In the genomic region with DNA sequence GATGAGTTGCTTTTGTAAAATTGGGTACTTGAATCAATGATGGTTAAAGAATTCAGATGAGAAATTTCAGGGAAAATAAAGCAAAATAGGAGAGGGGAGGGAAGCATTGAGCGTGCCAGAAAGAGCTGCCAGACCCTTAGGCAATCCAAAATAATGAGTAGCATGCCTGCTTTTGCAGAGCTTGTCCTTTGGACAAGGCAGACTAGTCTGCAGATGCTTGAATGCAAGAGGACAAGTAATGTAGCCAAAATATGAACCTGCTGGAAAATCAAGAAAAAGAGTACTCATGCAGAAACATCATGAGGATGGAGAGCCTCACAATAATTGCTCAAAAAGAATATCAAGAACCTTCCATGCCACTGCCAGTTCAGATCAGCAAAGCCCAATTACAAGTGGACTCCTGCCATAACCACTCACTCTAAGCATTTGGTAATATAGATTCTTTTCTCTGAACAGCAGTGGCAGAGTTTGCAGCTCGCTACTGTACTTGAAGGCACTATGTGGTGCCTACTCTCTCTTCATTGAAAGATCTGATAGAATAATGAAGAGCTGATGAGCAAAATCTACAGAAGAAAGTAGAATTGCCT, we compare ENCODE assay signal across 19 mouse cellular contexts. TPM values are rescaled to one million over a fixed set of nuclear protein-coding genes. Genes with fewer than 3 reads are reported as not detected.
DNase-seq lines count a peak whose midpoint lies in the region; ATAC-seq and TF ChIP-seq lines count a peak whose summit lies in the region.
"Had no signal": no experiment of that assay in that cellular context is flagged by ENCODE, and none has a peak within 500 bp of the region (broad histone marks: within the 10 kb centered on the region; RNA-seq: fewer than 3 reads in every experiment).

No protein-coding gene starts in this region.

- peak; percentile 57 to 70 for DNase-seq in cerebellum, postnatal 10 days
- DNase-seq in cerebellum, adult 9-11 months, result no peak
- peak; percentile 46 for DNase-seq in heart, adult 8-10 months (ENCODE audit: low spot score)
- DNase-seq in Muller cell, postnatal 12 days (ENCODE audit: inconsistent ontology term), result peak; percentile 76
- peak; percentile 14 for DNase-seq in forebrain, postnatal 0 days
- DNase-seq in embryo, embryonic 11 days, result no peak
- no peak for DNase-seq in kidney, postnatal 25 days
- DNase-seq: liver; liver, postnatal 0 days; lung, postnatal 36 days; right cerebral cortex, postnatal 14 days; thymus, postnatal 4 days had no signal

- H3K4me3 ChIP-seq in heart, embryonic 12.5 days, result no peak overlapping the region
- H3K4me3 ChIP-seq in forebrain, postnatal 0 days (ENCODE audit: low read depth, low read length), result no peak overlapping the region
- H3K4me3 ChIP-seq: embryonic facial prominence, embryonic 15.5 days; hindbrain, embryonic 13.5 days; kidney, embryonic 15.5 days; neural tube, embryonic 13.5 days had no signal

- no peak overlapping the region for H3K27ac ChIP-seq in heart, embryonic 12.5 days (ENCODE audit: poor library complexity, severe bottlenecking)
- no peak overlapping the region for H3K27ac ChIP-seq in forebrain, postnatal 0 days (ENCODE audit: low read depth, low read length)
- H3K27ac ChIP-seq: embryonic facial prominence, embryonic 15.5 days; hindbrain, embryonic 13.5 days; kidney, embryonic 15.5 days; neural tube, embryonic 13.5 days had no signal

- H3K27me3 ChIP-seq in heart, embryonic 12.5 days (replicated peaks), result no peaks in the 10 kb centered on the region
- no peaks in the 10 kb centered on the region for H3K27me3 ChIP-seq in forebrain, postnatal 0 days (ENCODE audit: insufficient read depth, low read length)
- H3K27me3 ChIP-seq: CH12.LX; embryonic facial prominence, embryonic 15.5 days had no signal

- H3K4me2 ChIP-seq in heart, embryonic 12.5 days, result no peak overlapping the region
- no peak overlapping the region for H3K4me2 ChIP-seq in forebrain, postnatal 0 days (ENCODE audit: low read depth)
- H3K4me2 ChIP-seq: embryonic facial prominence, embryonic 15.5 days; hindbrain, embryonic 13.5 days; kidney, embryonic 15.5 days; neural tube, embryonic 13.5 days had no signal

- H3K36me3 ChIP-seq in heart, embryonic 12.5 days, result no peaks in the 10 kb centered on the region
- no peaks in the 10 kb centered on the region for H3K36me3 ChIP-seq in forebrain, postnatal 0 days (ENCODE audit: insufficient read depth)
- H3K36me3 ChIP-seq: embryonic facial prominence, embryonic 15.5 days; hindbrain, embryonic 13.5 days; kidney, embryonic 15.5 days; neural tube, embryonic 13.5 days had no signal

- TF ChIP-seq CTCF in forebrain, postnatal 0 days (IDR thresholded peaks at IDR 0.05; ENCODE audit: low read depth), result no peak

- H3K9me3 ChIP-seq in heart, embryonic 12.5 days (replicated peaks), result no peaks in the 10 kb centered on the region
- H3K9me3 ChIP-seq in forebrain, postnatal 0 days (ENCODE audit: low read length), result no peaks in the 10 kb centered on the region
- H3K9me3 ChIP-seq: embryonic facial prominence, embryonic 15.5 days; hindbrain, embryonic 13.5 days; kidney, embryonic 15.5 days; neural tube, embryonic 13.5 days had no signal

- H3K4me1 ChIP-seq in heart, embryonic 12.5 days (replicated peaks), result no peaks in the 10 kb centered on the region
- H3K4me1 ChIP-seq in forebrain, postnatal 0 days (ENCODE audit: insufficient read depth), result no peaks in the 10 kb centered on the region
- H3K4me1 ChIP-seq: embryonic facial prominence, embryonic 15.5 days; hindbrain, embryonic 13.5 days; kidney, embryonic 15.5 days; neural tube, embryonic 13.5 days had no signal

- no peak overlapping the region for H3K9ac ChIP-seq in heart, embryonic 12.5 days
- H3K9ac ChIP-seq in forebrain, postnatal 0 days, result no peak overlapping the region
- H3K9ac ChIP-seq: embryonic facial prominence, embryonic 15.5 days; hindbrain, embryonic 13.5 days; kidney, embryonic 15.5 days; liver, postnatal 0 days; neural tube, embryonic 13.5 days had no signal

- ATAC-seq in heart, embryonic 12.5 days (ENCODE audit: insufficient number of reproducible peaks, low FRiP score), result no peak
- ATAC-seq in forebrain, postnatal 0 days, result no peak
- ATAC-seq: intestine, embryonic 16.5 days; liver, postnatal 0 days had no signal

- WGBS in heart, embryonic 12.5 days, result 76% methylated on average over 2 of the region's 2 CpGs
- 59% methylated on average over 2 of the region's 2 CpGs for whole genome bisulfite sequencing in forebrain, postnatal 0 days

RNA-seq across cellular contexts. Expression of gene Mid1, which starts 19.1 kb away (rescaled TPM):
- 1 to 10 TPM; 2.7 to 4.7 (median 3.4) TPM for total RNA-seq in heart, adult 8-10 months (2022)
- polyA plus RNA-seq in heart, embryonic 12.5 days (2016; fragmentation: Nextera tagmentation; extraction: Ambion mirVana), result 7.7 TPM in 2 replicates
- 5.5 and 5.7 TPM in 2 replicates for total RNA-seq in forebrain, postnatal 0 days (2014; rRNA removed)
- 2.8 and 4.2 TPM in 2 replicates for polyA plus RNA-seq in forebrain, postnatal 0 days (2015; fragmentation: Nextera tagmentation; extraction: Ambion mirVana)

Comparison
In these comparisons a context has a peak if more than half of its experiments do, and no peak if none do; other contexts are left out.
1. DNase-seq: peak in cerebellum, postnatal 10 days (2 of 2), heart, adult 8-10 months (single experiment), Muller cell, postnatal 12 days (single experiment) and forebrain, postnatal 0 days (single experiment); none in cerebellum, adult 9-11 months (single experiment), embryo, embryonic 11 days (single experiment) and kidney, postnatal 25 days (0 of 2).